Mouse (Mus musculus): Measurements from ENCODE around the gene Osbpl2. TPM values are rescaled to one million over a fixed set of nuclear protein-coding genes. Genes with fewer than 3 reads are reported as not detected.
A peak's percentile ranks its signal among the peaks of the same experiment; 100 is the strongest.
"Not testable (repeated sequence)": the region's sequence is repeated elsewhere in the genome, so short reads cannot be mapped to it uniquely, and the experiment has no call there.

Gene Osbpl2
- polyA plus RNA-seq, 1 experiment: 38.7 TPM

GRCm38 (mm10) chr2:180166869-180167268, 47.8 kb downstream of the Osbpl2 start:
- Histone ChIP-seq H3K4me1 (ENCODE audit: control insufficient read depth, insufficient read depth, insufficient read length, low read length) (no peaks in the 10 kb centered on the region), H3K4me3 (ENCODE audit: insufficient read depth, low read depth, low read length) (no peak overlapping the region), H3K27ac (replicated peaks; ENCODE audit: low read depth, low read length) (no peak overlapping the region)

- Histone ChIP-seq H3K4me3 (ENCODE audit: insufficient read depth, low read depth, low read length) (no peak overlapping the region), H3K4me1 (ENCODE audit: control insufficient read depth, insufficient read depth, insufficient read length, low read length) (peaks cover 11% of the 10 kb centered on the region), H3K27ac (replicated peaks; ENCODE audit: low read depth, low read length) (no peak overlapping the region)
These were observed 51.2 kb downstream of the Osbpl2 start for GRCm38 (mm10) chr2:180170151-180170805.

GRCm38 (mm10) chr2:180170806-180171521, 51.9 kb downstream of the Osbpl2 start, which contains the start of gene Adrm1:
Gene Adrm1, plus strand, starts transcription at chr2:180171485.
- Histone ChIP-seq H3K27ac (replicated peaks; ENCODE audit: low read depth, low read length) (peak within 1 kb of the TSS; percentile 89), H3K4me1 (ENCODE audit: control insufficient read depth, insufficient read depth, insufficient read length, low read length) (peaks cover 11% of the 10 kb centered on the region), H3K4me3 (ENCODE audit: insufficient read depth, low read depth, low read length) (peak within 1 kb of the TSS; percentile 92)

- Histone ChIP-seq H3K4me1 (ENCODE audit: control insufficient read depth, insufficient read depth, insufficient read length, low read length) (peaks cover 11% of the 10 kb centered on the region), H3K27ac (replicated peaks; ENCODE audit: low read depth, low read length) (peak overlapping the region; percentile 89), H3K4me3 (ENCODE audit: insufficient read depth, low read depth, low read length) (peak overlapping the region; percentile 92)
These were observed 52.5 kb downstream of the Osbpl2 start for GRCm38 (mm10) chr2:180171522-180172070.

- H3K4me1 ChIP-seq (ENCODE audit: control insufficient read depth, insufficient read depth, insufficient read length, low read length): peaks cover 11% of the 10 kb centered on the region
- peak overlapping the region; percentile 92 for H3K4me3 ChIP-seq (ENCODE audit: insufficient read depth, low read depth, low read length)
- H3K27ac ChIP-seq (replicated peaks; ENCODE audit: low read depth, low read length): peak overlapping the region; percentile 89
These were observed 53.0 kb downstream of the Osbpl2 start for GRCm38 (mm10) chr2:180172152-180172551.

- peak overlapping the region; percentile 92 for H3K4me3 ChIP-seq (ENCODE audit: insufficient read depth, low read depth, low read length)
- H3K27ac ChIP-seq (replicated peaks; ENCODE audit: low read depth, low read length): no peak overlapping the region
- peaks cover 11% of the 10 kb centered on the region for H3K4me1 ChIP-seq (ENCODE audit: control insufficient read depth, insufficient read depth, insufficient read length, low read length)
These were observed 54.1 kb downstream of the Osbpl2 start for GRCm38 (mm10) chr2:180173163-180173562.

GRCm38 (mm10) chr2:180173711-180174110, 54.6 kb downstream of the Osbpl2 start:
- peaks cover 11% of the 10 kb centered on the region for H3K4me1 ChIP-seq (ENCODE audit: control insufficient read depth, insufficient read depth, insufficient read length, low read length)
- not testable (repeated sequence) for H3K27ac ChIP-seq (replicated peaks; ENCODE audit: low read depth, low read length)
- peak overlapping the region; percentile 92 for H3K4me3 ChIP-seq (ENCODE audit: insufficient read depth, low read depth, low read length)

- H3K27ac ChIP-seq (replicated peaks; ENCODE audit: low read depth, low read length): no peak overlapping the region
- H3K4me1 ChIP-seq (ENCODE audit: control insufficient read depth, insufficient read depth, insufficient read length, low read length): peaks cover 11% of the 10 kb centered on the region
- no peak overlapping the region for H3K4me3 ChIP-seq (ENCODE audit: insufficient read depth, low read depth, low read length)
These were observed 55.0 kb downstream of the Osbpl2 start for GRCm38 (mm10) chr2:180174121-180174520.

GRCm38 (mm10) chr2:180175725-180176124, 56.6 kb downstream of the Osbpl2 start:
- peaks cover 11% of the 10 kb centered on the region for H3K4me1 ChIP-seq (ENCODE audit: control insufficient read depth, insufficient read depth, insufficient read length, low read length)
- H3K27ac ChIP-seq (replicated peaks; ENCODE audit: low read depth, low read length): no peak overlapping the region
- H3K4me3 ChIP-seq (ENCODE audit: insufficient read depth, low read depth, low read length): no peak overlapping the region

GRCm38 (mm10) chr2:180181542-180181941, 62.4 kb downstream of the Osbpl2 start:
- Histone ChIP-seq H3K4me3 (ENCODE audit: insufficient read depth, low read depth, low read length) (no peak overlapping the region), H3K4me1 (ENCODE audit: control insufficient read depth, insufficient read depth, insufficient read length, low read length) (no peaks in the 10 kb centered on the region; the same call in 1 of the 2 replicates), H3K27ac (replicated peaks; ENCODE audit: low read depth, low read length) (no peak overlapping the region)

- Histone ChIP-seq H3K27ac (replicated peaks; ENCODE audit: low read depth, low read length) (no peak overlapping the region), H3K4me3 (ENCODE audit: insufficient read depth, low read depth, low read length) (no peak overlapping the region), H3K4me1 (ENCODE audit: control insufficient read depth, insufficient read depth, insufficient read length, low read length) (no peaks in the 10 kb centered on the region; the same call in 1 of the 2 replicates)
These were observed 65.1 kb downstream of the Osbpl2 start for GRCm38 (mm10) chr2:180184011-180184751.

GRCm38 (mm10) chr2:180184752-180185109, 65.6 kb downstream of the Osbpl2 start:
- Histone ChIP-seq H3K27ac (replicated peaks; ENCODE audit: low read depth, low read length) (no peak overlapping the region), H3K4me3 (ENCODE audit: insufficient read depth, low read depth, low read length) (no peak overlapping the region), H3K4me1 (ENCODE audit: control insufficient read depth, insufficient read depth, insufficient read length, low read length) (no peaks in the 10 kb centered on the region; the same call in 1 of the 2 replicates)

- Histone ChIP-seq H3K4me1 (ENCODE audit: control insufficient read depth, insufficient read depth, insufficient read length, low read length) (no peaks in the 10 kb centered on the region; the same call in 1 of the 2 replicates), H3K27ac (replicated peaks; ENCODE audit: low read depth, low read length) (no peak overlapping the region), H3K4me3 (ENCODE audit: insufficient read depth, low read depth, low read length) (no peak overlapping the region)
These were observed 66.6 kb downstream of the Osbpl2 start for GRCm38 (mm10) chr2:180185686-180186085.

- Histone ChIP-seq H3K4me1 (ENCODE audit: control insufficient read depth, insufficient read depth, insufficient read length, low read length) (no peaks in the 10 kb centered on the region; the same call in 1 of the 2 replicates), H3K4me3 (ENCODE audit: insufficient read depth, low read depth, low read length) (no peak overlapping the region)
These were observed 68.3 kb downstream of the Osbpl2 start for GRCm38 (mm10) chr2:180187362-180187761.

More at GRCm38 (mm10) chr2:180187362-180187761, 68.3 kb downstream of the Osbpl2 start:
- H3K27ac ChIP-seq (replicated peaks; ENCODE audit: low read depth, low read length): no peak overlapping the region

All from brown adipose tissue, adult 24 weeks (tissue).